Mouse (Mus musculus): ENCODE data around the gene Prrg2.

DNA sequence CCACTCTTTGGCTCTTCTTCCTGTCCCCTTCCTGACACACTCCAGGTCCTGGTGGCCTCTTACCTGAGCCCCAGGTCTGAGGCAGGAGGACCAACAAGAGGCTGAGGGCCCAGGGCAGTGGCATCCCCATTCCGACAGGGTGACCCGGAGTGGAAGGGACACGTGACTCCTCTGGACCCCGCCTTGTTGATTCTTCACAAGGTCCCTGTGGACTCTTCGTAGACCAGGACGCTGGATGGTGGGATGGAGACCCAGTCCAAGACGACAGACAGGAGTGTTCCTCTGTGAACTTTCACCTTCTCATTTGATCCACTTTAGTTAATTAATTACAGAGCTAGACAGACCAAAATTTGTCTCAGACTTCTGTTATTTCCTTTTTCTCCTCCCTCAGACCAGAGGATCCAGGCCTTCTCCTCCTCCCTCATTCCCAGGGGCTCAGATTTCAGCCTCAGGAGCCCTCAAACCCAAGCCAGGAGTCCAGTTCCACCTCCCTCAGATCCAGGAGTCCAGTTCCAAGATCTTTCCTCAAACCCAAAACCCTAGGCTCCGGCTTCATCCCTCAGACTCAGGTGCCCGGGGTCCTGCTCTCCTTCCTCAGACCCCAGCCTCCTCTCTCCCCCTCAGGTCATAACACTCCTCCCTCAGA is 40.6 kb upstream of the Prrg2 start:
- no peak for TF ChIP-seq CTCF (IDR thresholded peaks at IDR 0.05; ENCODE audit: control insufficient read depth, insufficient read depth, insufficient read length)
- peak; percentile 84 for TF ChIP-seq USF1 (IDR thresholded peaks at IDR 0.05; ENCODE audit: low read depth)
- TF ChIP-seq CEBPB (IDR thresholded peaks at IDR 0.05; ENCODE audit: low read depth): no peak
- no peak for TF ChIP-seq MYOG (IDR thresholded peaks at IDR 0.05; ENCODE audit: control insufficient read depth, extremely low read depth, insufficient read length)
- TF ChIP-seq MYOD1 (IDR thresholded peaks at IDR 0.05; ENCODE audit: control insufficient read depth, insufficient read length, low read depth): no peak
- TF ChIP-seq FOSL1 (IDR thresholded peaks at IDR 0.05; ENCODE audit: insufficient read depth, low read length, poor library complexity, severe bottlenecking): no peak
- TF ChIP-seq MAX (IDR thresholded peaks at IDR 0.05): no peak

Measured in C2C12 (cell line).